Mouse (Mus musculus): ENCODE results near the gene Kmt5a.

DNA sequence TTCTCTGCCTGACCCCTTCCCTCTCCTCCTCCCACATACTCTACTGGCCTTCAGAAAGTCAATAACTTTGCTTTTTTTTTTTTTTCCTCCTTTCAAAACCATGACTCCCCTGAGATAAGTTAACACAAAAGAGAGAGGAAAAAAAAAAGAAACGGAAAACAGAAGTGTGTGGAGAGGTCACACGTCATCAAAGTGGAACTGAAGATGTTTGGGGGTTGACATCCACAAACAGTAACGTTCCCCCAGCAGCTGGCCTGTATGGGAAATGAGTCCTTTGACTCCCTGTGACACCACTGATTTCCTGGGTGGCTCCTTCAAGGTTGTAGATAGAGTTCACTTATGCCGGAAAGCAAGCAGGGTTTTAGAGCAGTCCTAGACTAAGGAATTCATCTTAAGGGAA is 40.4 kb downstream of the Kmt5a start:
- TF ChIP-seq CTCF (IDR thresholded peaks at IDR 0.05): no peak
- TF ChIP-seq EP300 (IDR thresholded peaks at IDR 0.05): no peak

All from lung, postnatal 0 days (tissue).